In genomic region chr19:46028747-46029320, GRCm38 (mm10) we compare ENCODE assay signal across 11 mouse cellular contexts. TPM values are rescaled to one million over a fixed set of nuclear protein-coding genes. Genes with fewer than 3 reads are reported as not detected.
A peak's percentile ranks its signal among the peaks of the same experiment; 100 is the strongest.
DNase-seq lines count a peak whose midpoint lies in the region; TF ChIP-seq lines count a peak whose summit lies in the region.
"Had no signal": no experiment of that assay in that cellular context is flagged by ENCODE, and none has a peak within 500 bp of the region (broad histone marks: within the 10 kb centered on the region; RNA-seq: fewer than 3 reads in every experiment).

No protein-coding gene starts in this region.

- 71% methylated on average over 11 of the region's 11 CpGs for WGBS in bone marrow, adult 2 months

- peak; percentile 20 for DNase-seq in kidney, postnatal 10 days
- DNase-seq in kidney, postnatal 36 days: no peak
- DNase-seq in 3T3-L1 (ENCODE audit: low read depth, low spot score) (peak; percentile 64), A20 (ENCODE audit: low read depth, low spot score) (peak; percentile 62)
- no peak for DNase-seq in adrenal gland, postnatal 25 days
- DNase-seq in Muller cell, postnatal 12 days (ENCODE audit: inconsistent ontology term): no peak

- no peak overlapping the region for H3K4me3 ChIP-seq in bone marrow, adult 2 months (replicated peaks; ENCODE audit: control insufficient read depth, low read depth, low read length)
- H3K4me3 ChIP-seq: embryonic facial prominence, embryonic 10.5 days; forebrain, embryonic 13.5 days; hindbrain, embryonic 12.5 days; stomach, embryonic 15.5 days had no signal

- no peak for TF ChIP-seq POLR2A in bone marrow, adult 2 months (IDR thresholded peaks at IDR 0.05; ENCODE audit: borderline replicate concordance, control insufficient read depth, low read depth, low read length)

- peak; percentile 24; the same call in 1 of the 2 replicates for TF ChIP-seq CTCF in bone marrow, adult 2 months (IDR thresholded peaks at IDR 0.05; ENCODE audit: control insufficient read depth, insufficient read depth, low read length)

- no peaks in the 10 kb centered on the region for H3K4me1 ChIP-seq in bone marrow, adult 2 months (ENCODE audit: control insufficient read depth, insufficient read depth, low read length)
- H3K4me1 ChIP-seq: forebrain, embryonic 13.5 days; hindbrain, embryonic 12.5 days had no signal

- no peak overlapping the region for H3K27ac ChIP-seq in bone marrow, adult 2 months (ENCODE audit: control insufficient read depth, insufficient read depth, low read depth, low read length, poor library complexity)
- H3K27ac ChIP-seq: embryonic facial prominence, embryonic 10.5 days; forebrain, embryonic 13.5 days; hindbrain, embryonic 12.5 days; stomach, embryonic 15.5 days had no signal

RNA-seq across cellular contexts. Expression of gene Pprc1, which starts 15.9 kb away (rescaled TPM):
- 42.0 and 51.5 TPM in 2 replicates for polyA plus RNA-seq in bone marrow, adult 2 months (2011; ENCODE audit: insufficient read depth, insufficient read length, low replicate concordance, missing spikeins)
- total RNA-seq in adrenal gland, postnatal 25 days (2021): 25.7 and 32.7 TPM in 2 replicates

RNA-seq across cellular contexts. Expression of gene Ldb1, which starts 16.2 kb away (rescaled TPM):
- 177 and 217 TPM in 2 replicates for polyA plus RNA-seq in bone marrow, adult 2 months (2011; ENCODE audit: insufficient read depth, insufficient read length, low replicate concordance, missing spikeins)
- total RNA-seq in adrenal gland, postnatal 25 days (2021): 76.2 and 94.9 TPM in 2 replicates

RNA-seq across cellular contexts. Expression of gene Hps6, which starts 25.5 kb away (rescaled TPM):
- 1.2 and 1.9 TPM in 2 replicates for polyA plus RNA-seq in bone marrow, adult 2 months (2011; ENCODE audit: insufficient read depth, insufficient read length, low replicate concordance, missing spikeins)
- 19.9 and 26.3 TPM in 2 replicates for total RNA-seq in adrenal gland, postnatal 25 days (2021)

RNA-seq across cellular contexts. Expression of gene Armh3, which starts 30.5 kb away (rescaled TPM):
- 2.8 and 5.3 TPM in 2 replicates for polyA plus RNA-seq in bone marrow, adult 2 months (2011; ENCODE audit: insufficient read depth, insufficient read length, low replicate concordance, missing spikeins)
- total RNA-seq in adrenal gland, postnatal 25 days (2021): 16.9 and 19.7 TPM in 2 replicates

RNA-seq across cellular contexts. Expression of gene Nolc1, which starts 46.8 kb away (rescaled TPM):
- 36.1 and 52.2 TPM in 2 replicates for polyA plus RNA-seq in bone marrow, adult 2 months (2011; ENCODE audit: insufficient read depth, insufficient read length, low replicate concordance, missing spikeins)
- total RNA-seq in adrenal gland, postnatal 25 days (2021): 43.4 and 54.5 TPM in 2 replicates

Comparison
In these comparisons a context has a peak if more than half of its experiments do, and no peak if none do; other contexts are left out.
1. DNase-seq: peak in kidney, postnatal 10 days (single experiment), 3T3-L1 (single experiment) and A20 (single experiment); none in kidney, postnatal 36 days (0 of 2), adrenal gland, postnatal 25 days (single experiment) and Muller cell, postnatal 12 days (single experiment).